Mouse (Mus musculus) MEL (cell line): ENCODE data around the gene Wdr46. TPM values are rescaled to one million over a fixed set of nuclear protein-coding genes. Genes with fewer than 3 reads are reported as not detected.
A peak's percentile ranks its signal among the peaks of the same experiment; 100 is the strongest.
"Not testable (repeated sequence)": the region's sequence is repeated elsewhere in the genome, so short reads cannot be mapped to it uniquely, and the experiment has no call there.

Experiments used
- DNase-seq: peaks from one replicate; pipeline ENCODE4 v3.0.0; 2011; ENCODE audit warnings: low read depth, low spot score
- H3K27ac ChIP-seq: 2 replicates; pipeline ENCODE4 v1.5.1; 2012; ENCODE audit warnings: low read depth, mild to moderate bottlenecking, control low read depth, low read length, moderate library complexity; ENCODE audit not compliant: control insufficient read depth
- H3K27me3 ChIP-seq, 2 experiments: fragments of 150-350 bp in 1 of 2; sonication (generic) in 1 of 2; 2 replicates each; pipeline ENCODE4 v1.6.1; 2012; ENCODE audit warnings: low read length in 2 of 2, mild to moderate bottlenecking in 2 of 2, improper control_type of control experiment in 1 of 2, moderate library complexity in 1 of 2; ENCODE audit not compliant: insufficient read depth in 2 of 2, control insufficient read depth in 1 of 2
- H3K36me3 ChIP-seq, 2 experiments: 2 replicates each; pipeline ENCODE4 v1.6.1; 2012 to 2014; ENCODE audit warnings: low read length in 2 of 2, improper control_type of control experiment in 1 of 2, inconsistent platforms in 1 of 2, mild to moderate bottlenecking in 1 of 2; ENCODE audit not compliant: insufficient read depth in 2 of 2, control insufficient read depth in 1 of 2
- H3K4me1 ChIP-seq, 2 experiments: fragments of 150-350 bp in 1 of 2; sonication (generic) in 1 of 2; 2 replicates each; pipeline ENCODE4 v1.6.1; 2012; ENCODE audit warnings: low read length in 2 of 2, improper control_type of control experiment in 1 of 2, mild to moderate bottlenecking in 1 of 2; ENCODE audit not compliant: insufficient read depth in 2 of 2, control insufficient read depth in 1 of 2
- H3K4me3 ChIP-seq, 2 experiments: fragments of 150-350 bp in 1 of 2; sonication (generic) in 1 of 2; 2 replicates each; pipeline ENCODE4 v1.5.1; 2012; ENCODE audit warnings: low read depth in 2 of 2, low read length in 2 of 2, mild to moderate bottlenecking in 2 of 2, moderate library complexity in 2 of 2, control low read depth in 1 of 2, improper control_type of control experiment in 1 of 2; ENCODE audit not compliant: control insufficient read depth in 1 of 2, insufficient read depth in 1 of 2
- H3K79me2 ChIP-seq: 2 replicates; pipeline ENCODE4 v1.6.1; 2012; ENCODE audit warnings: mild to moderate bottlenecking, low read length, moderate library complexity; ENCODE audit not compliant: control insufficient read depth, poor library complexity, insufficient read depth
- H3K9ac ChIP-seq: 2 replicates; pipeline ENCODE4 v1.6.1; 2012; ENCODE audit warnings: low read depth, mild to moderate bottlenecking, control low read depth, low read length, moderate library complexity; ENCODE audit not compliant: control insufficient read depth, poor library complexity, severe bottlenecking
- H3K9me3 ChIP-seq: fragments of 150-350 bp; sonication (generic); replicated peaks from 2 replicates; pipeline ENCODE4 v1.6.1; 2012; ENCODE audit warnings: mild to moderate bottlenecking, low read length, improper control_type of control experiment, moderate library complexity; ENCODE audit not compliant: insufficient read depth
- CTCF ChIP-seq, 3 experiments: IDR thresholded peaks in 2 of 3; conservative IDR thresholded peaks in 1 of 3; 2 replicates each; pipeline ENCODE4 v1.5.1; 2011 to 2012; ENCODE audit warnings: low read length in 3 of 3, low read depth in 2 of 3, mild to moderate bottlenecking in 2 of 3, improper control_type of control experiment in 1 of 3, inconsistent platforms in 1 of 3, mixed read lengths in 1 of 3, moderate library complexity in 1 of 3; ENCODE audit not compliant: control insufficient read depth in 1 of 3, insufficient read depth in 1 of 3, poor library complexity in 1 of 3, severe bottlenecking in 1 of 3
- E2F4 ChIP-seq: IDR thresholded peaks from 2 replicates; pipeline ENCODE4 v1.6.1; 2011; ENCODE audit warnings: low read depth, low read length, improper control_type of control experiment, borderline replicate concordance
- ELF1 ChIP-seq: IDR thresholded peaks from 2 replicates; pipeline ENCODE4 v1.6.1; 2014; ENCODE audit warnings: low read depth, mild to moderate bottlenecking, inconsistent platforms, low read length, improper control_type of control experiment, moderate library complexity
- EP300 ChIP-seq, 2 experiments: IDR thresholded peaks; 2 replicates each; pipeline ENCODE4 v1.6.1; 2011; ENCODE audit warnings: improper control_type of control experiment in 2 of 2, low read length in 2 of 2, low read depth in 1 of 2, mild to moderate bottlenecking in 1 of 2
- ETS1 ChIP-seq: IDR thresholded peaks from 2 replicates; pipeline ENCODE4 v1.6.1; 2012; ENCODE audit warnings: low read depth, mild to moderate bottlenecking, inconsistent platforms, low read length, improper control_type of control experiment, moderate library complexity
- JUND ChIP-seq: IDR thresholded peaks from 2 replicates; pipeline ENCODE4 v1.6.1; 2011; ENCODE audit warnings: low read depth, mild to moderate bottlenecking, improper control_type of control experiment, low read length
- KAT2A ChIP-seq: conservative IDR thresholded peaks from 2 replicates; pipeline ENCODE4 v1.6.1; 2012; ENCODE audit warnings: low read depth, low read length, improper control_type of control experiment, inconsistent platforms
- MAFK ChIP-seq: IDR thresholded peaks from 2 replicates; pipeline ENCODE4 v1.6.1; 2011; ENCODE audit warnings: low read depth, mild to moderate bottlenecking, low read length, improper control_type of control experiment, borderline replicate concordance
- MAX ChIP-seq: IDR thresholded peaks from 2 replicates; pipeline ENCODE4 v1.6.1; 2011; ENCODE audit warnings: low read length, improper control_type of control experiment
- MEF2A ChIP-seq: IDR thresholded peaks from 2 replicates; pipeline ENCODE4 v1.6.1; 2014; ENCODE audit warnings: low read depth, mild to moderate bottlenecking, inconsistent platforms, low read length, improper control_type of control experiment; ENCODE audit not compliant: poor library complexity, insufficient replicate concordance, severe bottlenecking; ENCODE audit errors: extremely low read depth
- MXI1 ChIP-seq: IDR thresholded peaks from 2 replicates; pipeline ENCODE4 v1.6.1; 2011; ENCODE audit warnings: mild to moderate bottlenecking, low read depth, low read length, improper control_type of control experiment
- MYB ChIP-seq: IDR thresholded peaks from 2 replicates; pipeline ENCODE4 v1.6.1; 2011; ENCODE audit warnings: mild to moderate bottlenecking, low read depth, low read length, improper control_type of control experiment
- MYC ChIP-seq: IDR thresholded peaks from 2 replicates; pipeline ENCODE4 v1.6.1; 2011; ENCODE audit warnings: low read depth, mild to moderate bottlenecking, low read length, improper control_type of control experiment, moderate library complexity
- RAD21 ChIP-seq: IDR thresholded peaks from 2 replicates; pipeline ENCODE4 v1.6.1; 2011; ENCODE audit warnings: mild to moderate bottlenecking, low read depth, low read length, improper control_type of control experiment
- SIN3A ChIP-seq: IDR thresholded peaks from 2 replicates; pipeline ENCODE4 v1.6.1; 2012; ENCODE audit warnings: low read length, improper control_type of control experiment, inconsistent platforms
- SMC3 ChIP-seq: IDR thresholded peaks from 2 replicates; pipeline ENCODE4 v1.6.1; 2011; ENCODE audit warnings: low read depth, low read length, improper control_type of control experiment
- TCF12 ChIP-seq: IDR thresholded peaks from 2 replicates; pipeline ENCODE4 v1.6.1; 2014; ENCODE audit warnings: low read depth, mild to moderate bottlenecking, inconsistent platforms, low read length, improper control_type of control experiment, moderate library complexity
- USF2 ChIP-seq, 2 experiments: IDR thresholded peaks; 2 replicates each; pipeline ENCODE4 v1.6.1; 2011 to 2012; ENCODE audit warnings: improper control_type of control experiment in 2 of 2, low read length in 2 of 2, borderline replicate concordance in 1 of 2, inconsistent platforms in 1 of 2, low read depth in 1 of 2, mild to moderate bottlenecking in 1 of 2; ENCODE audit not compliant: insufficient read depth in 1 of 2
- ZC3H11A ChIP-seq: IDR thresholded peaks from 2 replicates; pipeline ENCODE4 v1.6.1; 2012; ENCODE audit warnings: low read depth, mild to moderate bottlenecking, inconsistent platforms, low read length, improper control_type of control experiment
- ZKSCAN1 ChIP-seq: IDR thresholded peaks from 2 replicates; pipeline ENCODE4 v1.6.1; 2012; ENCODE audit warnings: low read depth, mild to moderate bottlenecking, inconsistent platforms, low read length, improper control_type of control experiment, moderate library complexity
- polyA plus RNA-seq, 2 experiments: library from polyadenylated mRNA; stranded (reverse) in 1 of 2; unstranded in 1 of 2; fragments of >175 nt in 1 of 2; fragments of >200 nt in 1 of 2; gene quantifications; 2 replicates each; pipeline versions ENCODE4 v1.2.1 to v1.2.4; 2012; ENCODE audit warnings: low replicate concordance in 2 of 2, low read depth in 1 of 2; ENCODE audit not compliant: insufficient read length in 2 of 2, insufficient read depth in 1 of 2, missing spikeins in 1 of 2
- total RNA-seq: library from RNA; depleted of rRNA; stranded (reverse); fragments of 300-350 nt; gene quantifications from 2 replicates; pipeline ENCODE4 v1.2.3, GENCODE M21; 2012

The Wdr46 gene
- total and polyA plus RNA-seq, 3 experiments = 100 to 131 TPM; not detected in 1

DNA sequence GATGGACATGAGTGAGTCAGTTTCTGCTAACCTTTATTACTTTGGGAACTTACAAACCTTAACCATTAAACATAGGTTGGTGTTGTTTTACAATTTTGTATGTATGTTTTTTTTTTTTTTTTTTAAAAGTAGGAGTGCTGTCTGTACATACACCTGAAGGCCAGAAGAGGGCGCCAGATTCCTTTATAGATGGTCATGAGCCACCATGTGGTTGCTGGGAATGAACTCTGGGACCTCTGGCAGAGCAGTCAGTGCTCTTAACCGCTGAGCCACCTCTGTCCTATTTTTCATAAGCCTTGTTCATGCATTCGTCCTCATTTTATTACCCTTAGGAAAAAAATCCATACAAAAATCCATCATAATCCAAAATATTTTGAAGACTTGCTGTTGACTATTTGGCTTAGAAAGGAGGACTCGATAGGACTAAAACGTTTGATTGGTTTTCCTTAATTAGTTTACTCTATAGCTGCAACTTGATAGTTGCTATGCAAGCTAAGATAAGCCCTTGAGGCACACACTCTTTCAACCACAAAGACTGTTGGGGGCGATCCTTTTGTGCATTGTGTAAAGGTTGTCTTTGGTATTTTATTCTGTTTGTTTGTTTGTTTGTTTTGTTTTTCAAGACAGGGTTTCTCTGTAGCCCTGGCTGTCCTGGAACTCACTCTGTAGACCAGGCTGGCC lies 43.2 kb upstream of the Wdr46 start (continued):
- peak; percentile 79 for TF ChIP-seq SMC3
- TF ChIP-seq MEF2A = no peak
- peak; percentile 98 for TF ChIP-seq MYC
- TF ChIP-seq ZKSCAN1 = no peak
- no peak for TF ChIP-seq JUND
- TF ChIP-seq MAX = peak; percentile 64; the same call in 1 of the 2 replicates
- TF ChIP-seq SIN3A = peak; percentile 89; the same call in 1 of the 2 replicates
- TF ChIP-seq E2F4 = no peak

- not testable (repeated sequence) for H3K9me3 ChIP-seq, H3K27me3 ChIP-seq, H3K79me2 ChIP-seq, DNase-seq
- 0 out of 2 replicates have a peak, but pooled peaks have one; percentile 24 for TF ChIP-seq MXI1
- peaks cover 16 to 36% of the 10 kb centered on the region in 2 experiments for H3K4me1 ChIP-seq
- peak overlapping the region; percentile 37 to 44 for H3K4me3 ChIP-seq
- H3K27ac ChIP-seq = peak overlapping the region; percentile 76
- peak overlapping the region; percentile 58 for H3K9ac ChIP-seq
- H3K36me3 ChIP-seq = peaks cover 0 to 21% of the 10 kb centered on the region in 2 experiments; a peak in 2 of 4 replicates
Observed at GRCm38 (mm10) chr17:33898193-33898592, 42.3 kb upstream of the Wdr46 start.

DNA sequence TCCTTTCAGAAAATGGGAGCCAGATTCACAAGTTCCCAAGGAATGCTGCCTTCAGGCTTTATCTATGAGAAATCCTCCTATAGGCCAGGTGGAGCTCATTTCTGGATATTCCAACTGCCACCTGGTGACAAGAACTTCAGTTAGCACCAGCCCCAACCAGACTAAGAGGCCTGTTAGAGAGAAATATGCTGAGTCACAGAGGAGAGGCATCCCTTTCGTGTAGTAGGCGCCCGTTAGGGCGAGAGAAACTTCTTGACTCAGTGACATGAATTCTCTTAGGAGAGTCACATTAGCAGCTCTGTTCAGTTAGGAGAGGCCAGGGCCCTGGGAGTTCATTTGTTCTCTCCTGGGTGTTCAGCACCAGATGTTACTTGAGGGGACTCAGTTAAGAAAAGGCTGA lies 40.8 kb upstream of the Wdr46 start:
- H3K27ac ChIP-seq = no peak overlapping the region
- no peaks in the 10 kb centered on the region for H3K79me2 ChIP-seq
- H3K9me3 ChIP-seq = no peaks in the 10 kb centered on the region
- H3K4me1 ChIP-seq = peaks cover 21 to 47% of the 10 kb centered on the region in 2 experiments
- peaks cover 0 to 30% of the 10 kb centered on the region in 2 experiments; a peak in 2 of 4 replicates for H3K36me3 ChIP-seq
- DNase-seq = no peak
- TF ChIP-seq ETS1 = no peak
- TF ChIP-seq ELF1 = no peak
- no peak for TF ChIP-seq USF2 (IDR thresholded peaks at IDR 0.05; ENCODE audit: borderline replicate concordance in 1 of 2, insufficient read depth in 1 of 2, low read depth in 1 of 2, low read length in 2 of 2)
- no peak for TF ChIP-seq KAT2A
- TF ChIP-seq MXI1 = no peak
- TF ChIP-seq MYC = no peak
- TF ChIP-seq ZC3H11A = no peak
- no peak for TF ChIP-seq CTCF (IDR thresholded peaks at IDR 0.05 in 2 of 3, conservative IDR thresholded peaks at IDR 0.05 in 1 of 3; ENCODE audit: control insufficient read depth in 1 of 3, insufficient read depth in 1 of 3, low read depth in 2 of 3, low read length in 3 of 3, poor library complexity in 1 of 3, severe bottlenecking in 1 of 3)
- TF ChIP-seq MYB = no peak
- TF ChIP-seq MAFK = no peak
- no peak for TF ChIP-seq RAD21
- no peak for TF ChIP-seq TCF12
- no peak for TF ChIP-seq EP300 (IDR thresholded peaks at IDR 0.05; ENCODE audit: low read depth in 1 of 2, low read length in 2 of 2)
- no peaks in the 10 kb centered on the region for H3K27me3 ChIP-seq
- no peak overlapping the region for H3K9ac ChIP-seq
- no peak overlapping the region for H3K4me3 ChIP-seq
